Mouse (Mus musculus): ENCODE measurements around the gene Msmo1. TPM values are rescaled to one million over a fixed set of nuclear protein-coding genes. Genes with fewer than 3 reads are reported as not detected.

Msmo1 gene
- total and polyA plus RNA-seq, 2 experiments from 2014 or later = 85.9 to 113 TPM

DNA sequence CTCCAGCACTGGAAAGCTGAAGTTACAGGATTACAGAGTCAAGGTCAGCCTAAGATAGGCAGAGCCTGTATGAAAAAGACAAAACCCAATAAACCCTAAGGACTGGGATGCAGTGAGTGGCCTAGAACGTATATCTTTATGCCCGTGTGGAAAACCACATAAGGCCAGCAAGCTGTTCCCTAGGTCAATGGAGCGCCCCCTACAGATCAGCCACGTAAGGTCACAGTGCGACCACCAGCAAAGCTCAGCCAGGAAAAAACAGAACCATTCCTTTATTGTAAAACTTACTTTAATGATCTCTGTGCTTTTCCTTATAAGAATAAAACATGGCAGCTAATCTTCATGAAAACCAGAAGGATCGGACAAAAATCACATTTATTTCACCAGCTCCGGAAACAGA lies 15.7 kb downstream of the Msmo1 start:
- Histone ChIP-seq H3K4me2 (ENCODE audit: low read depth, low read length) (no peak overlapping the region), H3K27me3 (ENCODE audit: insufficient read depth, low read length) (no peaks in the 10 kb centered on the region), H3K9ac (replicated peaks; ENCODE audit: low read length) (no peak overlapping the region), H3K27ac (no peak overlapping the region), H3K4me1 (ENCODE audit: insufficient read depth, low read length) (no peaks in the 10 kb centered on the region), H3K9me3 (ENCODE audit: low read length) (no peaks in the 10 kb centered on the region), H3K4me3 (ENCODE audit: low read length) (no peak overlapping the region), H3K36me3 (ENCODE audit: insufficient read depth, low read length) (peaks cover 51% of the 10 kb centered on the region)
- WGBS = 85% methylated on average over 7 of the region's 7 CpGs
- no peak for DNase-seq (ENCODE audit: low spot score)
- no peak for ATAC-seq
- TF ChIP-seq CTCF (IDR thresholded peaks at IDR 0.05; ENCODE audit: low read depth) = peak; percentile 21; the same call in 1 of the 2 replicates

GRCm38 (mm10) chr8:64712499-64712898 lies 21.1 kb downstream of the Msmo1 start:
- Histone ChIP-seq H3K4me2 (ENCODE audit: low read depth, low read length) (no peak overlapping the region), H3K9ac (replicated peaks; ENCODE audit: low read length) (no peak overlapping the region), H3K27me3 (ENCODE audit: insufficient read depth, low read length) (no peaks in the 10 kb centered on the region), H3K9me3 (ENCODE audit: low read length) (no peaks in the 10 kb centered on the region), H3K4me1 (ENCODE audit: insufficient read depth, low read length) (no peaks in the 10 kb centered on the region), H3K4me3 (ENCODE audit: low read length) (no peak overlapping the region), H3K36me3 (ENCODE audit: insufficient read depth, low read length) (peaks cover 12% of the 10 kb centered on the region), H3K27ac (no peak overlapping the region)
- WGBS = 90% methylated on average over 7 of the region's 7 CpGs
- DNase-seq (ENCODE audit: low spot score) (no peak), ATAC-seq (no peak)
- no peak for TF ChIP-seq CTCF (IDR thresholded peaks at IDR 0.05; ENCODE audit: low read depth)

GRCm38 (mm10) chr8:64711544-64711943 lies 22.0 kb downstream of the Msmo1 start:
- H3K4me1 ChIP-seq (ENCODE audit: insufficient read depth, low read length) = no peaks in the 10 kb centered on the region
- peaks cover 3% of the 10 kb centered on the region for H3K36me3 ChIP-seq (ENCODE audit: insufficient read depth, low read length)
- H3K4me3 ChIP-seq (ENCODE audit: low read length) = no peak overlapping the region
- H3K9ac ChIP-seq (replicated peaks; ENCODE audit: low read length) = no peak overlapping the region
- no peaks in the 10 kb centered on the region for H3K27me3 ChIP-seq (ENCODE audit: insufficient read depth, low read length)
- H3K4me2 ChIP-seq (ENCODE audit: low read depth, low read length) = no peak overlapping the region
- WGBS = 43% methylated on average over 1 of the region's 1 CpGs
- no peak overlapping the region for H3K27ac ChIP-seq
- ATAC-seq (no peak), DNase-seq (ENCODE audit: low spot score) (no peak)
- no peaks in the 10 kb centered on the region for H3K9me3 ChIP-seq (ENCODE audit: low read length)
- no peak for TF ChIP-seq CTCF (IDR thresholded peaks at IDR 0.05; ENCODE audit: low read depth)

DNA sequence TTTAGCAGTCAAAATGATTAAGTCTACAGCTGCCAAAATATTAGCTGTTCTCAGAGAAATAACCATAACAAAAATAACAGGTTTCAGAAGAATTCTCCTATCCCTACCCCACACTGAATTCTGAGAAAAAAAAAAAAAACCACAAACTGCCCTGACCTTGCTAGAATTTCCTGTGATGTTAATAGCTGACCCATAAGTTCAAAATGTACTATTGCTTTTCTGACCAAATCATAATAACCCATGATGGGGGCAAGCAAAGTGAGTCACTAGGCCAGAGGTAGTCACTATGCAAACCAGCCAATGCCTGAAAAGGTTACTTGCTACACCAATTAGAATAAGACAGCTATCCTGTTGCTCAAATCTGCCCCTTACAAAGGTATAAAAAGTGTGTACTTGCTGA lies 26.1 kb downstream of the Msmo1 start:
- no peak for TF ChIP-seq CTCF (IDR thresholded peaks at IDR 0.05; ENCODE audit: low read depth)
- ATAC-seq = no peak
- H3K9ac ChIP-seq (replicated peaks; ENCODE audit: low read length) = no peak overlapping the region

DNA sequence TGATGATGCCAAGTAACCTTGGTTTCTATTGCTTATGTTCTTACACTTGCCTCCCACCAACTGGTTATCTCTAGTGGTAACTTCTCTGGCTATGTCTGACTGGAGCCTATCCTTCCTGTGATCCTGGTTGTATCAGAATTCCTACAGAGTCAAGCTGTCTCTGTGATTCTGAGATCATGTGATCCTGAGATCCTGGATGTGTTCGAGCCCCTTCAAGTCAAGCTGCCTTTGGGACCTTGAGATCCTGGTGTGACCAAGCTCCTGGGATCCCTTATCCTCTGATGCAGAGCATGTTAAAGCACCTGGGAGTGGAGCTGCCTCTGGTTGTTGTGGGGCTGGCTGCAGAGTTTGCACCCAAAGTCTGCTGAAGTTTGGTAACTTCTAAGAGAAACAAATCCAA lies 30.4 kb downstream of the Msmo1 start:
- H3K4me1 ChIP-seq (ENCODE audit: insufficient read depth, low read length) = no peaks in the 10 kb centered on the region
- H3K36me3 ChIP-seq (ENCODE audit: insufficient read depth, low read length) = no peaks in the 10 kb centered on the region
- H3K4me3 ChIP-seq (ENCODE audit: low read length) = no peak overlapping the region
- no peak overlapping the region for H3K9ac ChIP-seq (replicated peaks; ENCODE audit: low read length)
- H3K27me3 ChIP-seq (ENCODE audit: insufficient read depth, low read length) = no peaks in the 10 kb centered on the region
- WGBS = 82% methylated on average over 1 of the region's 1 CpGs
- no peaks in the 10 kb centered on the region for H3K9me3 ChIP-seq (ENCODE audit: low read length)
- DNase-seq (ENCODE audit: low spot score) = no peak
- no peak for TF ChIP-seq CTCF (IDR thresholded peaks at IDR 0.05; ENCODE audit: low read depth)
- no peak for ATAC-seq
- H3K4me2 ChIP-seq (ENCODE audit: low read depth, low read length) = no peak overlapping the region
- H3K27ac ChIP-seq = no peak overlapping the region

More for the DNA sequence above, 26.1 kb downstream of the Msmo1 start:
- H3K4me3 ChIP-seq (ENCODE audit: low read length) = no peak overlapping the region
- H3K4me2 ChIP-seq (ENCODE audit: low read depth, low read length) = no peak overlapping the region
- H3K27me3 ChIP-seq (ENCODE audit: insufficient read depth, low read length) = no peaks in the 10 kb centered on the region
- no peak overlapping the region for H3K27ac ChIP-seq
- no peaks in the 10 kb centered on the region for H3K9me3 ChIP-seq (ENCODE audit: low read length)
- no peaks in the 10 kb centered on the region for H3K4me1 ChIP-seq (ENCODE audit: insufficient read depth, low read length)
- H3K36me3 ChIP-seq (ENCODE audit: insufficient read depth, low read length) = no peaks in the 10 kb centered on the region
- no peak for DNase-seq (ENCODE audit: low spot score)

DNA sequence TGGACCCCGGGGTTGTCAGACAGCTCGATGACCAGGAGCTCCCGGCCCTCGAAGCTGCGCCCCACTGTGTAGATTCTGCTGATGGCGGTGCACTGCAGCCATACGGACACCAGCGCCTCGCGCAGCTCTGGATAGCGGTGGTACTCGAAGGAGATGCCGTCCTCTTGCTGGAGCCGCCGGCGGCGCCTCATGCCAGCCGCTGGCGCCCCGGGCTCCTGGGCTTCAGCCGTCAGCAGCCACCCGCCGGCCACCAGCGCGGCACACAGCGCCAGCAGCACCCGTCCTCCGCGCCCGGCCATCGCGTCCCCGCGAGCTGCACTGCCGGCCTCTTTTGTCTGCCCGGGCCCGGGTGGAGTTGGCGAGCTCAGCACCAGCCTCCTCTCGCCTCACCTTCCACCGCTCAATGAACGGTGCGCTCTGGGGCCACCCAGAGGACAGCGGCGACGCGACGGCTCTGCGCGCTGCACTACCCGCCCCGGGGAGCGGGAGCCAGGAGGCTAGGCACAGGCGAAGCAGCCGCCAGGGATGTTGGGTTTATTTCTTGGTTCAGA lies 40.9 kb downstream of the Msmo1 start, which contains the start of gene Cpe:
Gene Cpe (minus strand): TSS at position 404 of the 551 bp plus-strand sequence.
- H3K27me3 ChIP-seq (ENCODE audit: insufficient read depth, low read length) = no peaks in the 10 kb centered on the region
- peaks cover 10% of the 10 kb centered on the region; the same call in 1 of the 2 replicates for H3K4me1 ChIP-seq (ENCODE audit: insufficient read depth, low read length)
- H3K9me3 ChIP-seq (ENCODE audit: low read length) = no peaks in the 10 kb centered on the region
- H3K27ac ChIP-seq = peak within 1 kb of the TSS; percentile 99
- peak within 1 kb of the TSS; percentile 65 for H3K4me2 ChIP-seq (ENCODE audit: low read depth, low read length)
- H3K4me3 ChIP-seq (ENCODE audit: low read length) = peak within 1 kb of the TSS; percentile 81
- peak; percentile 94 for DNase-seq (ENCODE audit: low spot score)
- H3K36me3 ChIP-seq (ENCODE audit: insufficient read depth, low read length) = no peaks in the 10 kb centered on the region
- TF ChIP-seq CTCF (IDR thresholded peaks at IDR 0.05; ENCODE audit: low read depth) = peak; percentile 77
- peak; percentile 98 for ATAC-seq
- H3K9ac ChIP-seq (replicated peaks; ENCODE audit: low read length) = peak within 1 kb of the TSS; percentile 97
- 1% methylated on average over 54 of the region's 54 CpGs for WGBS
